Mouse (Mus musculus) embryonic fibroblast, embryonic 13.5 days (primary cell): ENCODE measurements around the gene Acvrl1. TPM values are rescaled to one million over a fixed set of nuclear protein-coding genes. Genes with fewer than 3 reads are reported as not detected.

Source experiments
- H3K27ac ChIP-seq: 2 replicates; pipeline ENCODE4 v1.5.1; 2012; ENCODE audit warnings: low read length, control low read depth, inconsistent platforms; ENCODE audit not compliant: insufficient read depth
- H3K4me1 ChIP-seq: 2 replicates; pipeline ENCODE4 v1.6.1; 2011; ENCODE audit warnings: low read length; ENCODE audit not compliant: control insufficient read depth, insufficient read depth
- H3K4me3 ChIP-seq: 2 replicates; pipeline ENCODE4 v1.5.1; 2011; ENCODE audit warnings: mild to moderate bottlenecking, control low read depth, low read length; ENCODE audit not compliant: insufficient read depth
- CTCF ChIP-seq: IDR thresholded peaks from 2 replicates; pipeline ENCODE4 v1.5.1; 2011; ENCODE audit warnings: mild to moderate bottlenecking, control low read depth, low read length, moderate library complexity, borderline replicate concordance; ENCODE audit not compliant: insufficient read depth
- POLR2A ChIP-seq: IDR thresholded peaks from 2 replicates; pipeline ENCODE4 v1.6.1; 2011; ENCODE audit warnings: low read depth, mild to moderate bottlenecking, control low read depth, low read length, moderate library complexity
- polyA plus RNA-seq: library from polyadenylated mRNA; stranded (reverse); fragments of >200 nt; gene quantifications from 2 replicates; pipeline ENCODE4 v1.2.4, GENCODE M21; 2011; ENCODE audit warnings: low read depth; ENCODE audit not compliant: missing spikeins, insufficient read length

Acvrl1 gene
- polyA plus RNA-seq, 1 experiment: 11.7 TPM

- H3K27ac ChIP-seq: no peak overlapping the region
Observed at GRCm38 (mm10) chr15:101147115-101147909, 19.0 kb downstream of the Acvrl1 start.

GRCm38 (mm10) chr15:101147910-101148273, 19.6 kb downstream of the Acvrl1 start:
- Histone ChIP-seq H3K4me1 (peaks cover 5% of the 10 kb centered on the region; the same call in 1 of the 2 replicates), H3K4me3 (no peak overlapping the region), H3K27ac (no peak overlapping the region)
- TF ChIP-seq CTCF (no peak), POLR2A (no peak)

More at GRCm38 (mm10) chr15:101147115-101147909, 19.0 kb downstream of the Acvrl1 start:
- Histone ChIP-seq H3K4me3 (no peak overlapping the region), H3K4me1 (peaks cover 5% of the 10 kb centered on the region; the same call in 1 of the 2 replicates)
- TF ChIP-seq CTCF (no peak), POLR2A (no peak)

- Histone ChIP-seq H3K27ac (no peak overlapping the region), H3K4me1 (no peaks in the 10 kb centered on the region), H3K4me3 (no peak overlapping the region)
- no peak for TF ChIP-seq CTCF
- TF ChIP-seq POLR2A: no peak
Observed at GRCm38 (mm10) chr15:101148604-101149003, 20.3 kb downstream of the Acvrl1 start.

GRCm38 (mm10) chr15:101151409-101152261, 23.3 kb downstream of the Acvrl1 start:
- no peak for TF ChIP-seq POLR2A
- no peak for TF ChIP-seq CTCF
- Histone ChIP-seq H3K4me3 (no peak overlapping the region), H3K4me1 (no peaks in the 10 kb centered on the region), H3K27ac (no peak overlapping the region)

GRCm38 (mm10) chr15:101154700-101155616, 26.6 kb downstream of the Acvrl1 start:
- TF ChIP-seq CTCF: no peak
- TF ChIP-seq POLR2A: no peak
- H3K27ac ChIP-seq: no peak overlapping the region
- H3K4me1 ChIP-seq: no peaks in the 10 kb centered on the region
- no peak overlapping the region for H3K4me3 ChIP-seq

- TF ChIP-seq POLR2A: no peak
- no peak for TF ChIP-seq CTCF
- Histone ChIP-seq H3K27ac (no peak overlapping the region), H3K4me3 (no peak overlapping the region), H3K4me1 (peaks cover 4% of the 10 kb centered on the region; the same call in 1 of the 2 replicates)
Observed at GRCm38 (mm10) chr15:101160128-101160527, 31.8 kb downstream of the Acvrl1 start.

- no peak for TF ChIP-seq CTCF
- TF ChIP-seq POLR2A: no peak
- no peak overlapping the region for H3K4me3 ChIP-seq
- no peak overlapping the region for H3K27ac ChIP-seq
- peaks cover 4% of the 10 kb centered on the region; the same call in 1 of the 2 replicates for H3K4me1 ChIP-seq
Observed at GRCm38 (mm10) chr15:101160591-101160990, 32.3 kb downstream of the Acvrl1 start.

GRCm38 (mm10) chr15:101161534-101161933, 33.2 kb downstream of the Acvrl1 start:
- H3K4me1 ChIP-seq: peaks cover 4% of the 10 kb centered on the region; the same call in 1 of the 2 replicates
- TF ChIP-seq CTCF (no peak), POLR2A (no peak)
- no peak overlapping the region for H3K4me3 ChIP-seq
- no peak overlapping the region for H3K27ac ChIP-seq

GRCm38 (mm10) chr15:101163056-101163458, 34.7 kb downstream of the Acvrl1 start:
- H3K4me1 ChIP-seq: peaks cover 4% of the 10 kb centered on the region; the same call in 1 of the 2 replicates
- no peak overlapping the region; the same call in 1 of the 2 replicates for H3K27ac ChIP-seq
- H3K4me3 ChIP-seq: no peak overlapping the region
- TF ChIP-seq POLR2A (no peak), CTCF (no peak)
